Mouse (Mus musculus) brain, embryonic 14.5 days (tissue): ENCODE results near the gene Iqsec3.

ENCODE experiments used
- CTCF ChIP-seq: fragments of 200-500 bp; IDR thresholded peaks from 2 replicates; pipeline ENCODE4 v1.5.1; 2012; ENCODE audit warnings: inconsistent platforms, mild to moderate bottlenecking, moderate library complexity, borderline replicate concordance; ENCODE audit not compliant: insufficient read depth, insufficient read length; ENCODE audit errors: extremely low read depth
- POLR2A ChIP-seq: fragments of 200-500 bp; IDR thresholded peaks from 2 replicates; pipeline ENCODE4 v1.6.1; 2012; ENCODE audit warnings: mild to moderate bottlenecking, inconsistent platforms, borderline replicate concordance; ENCODE audit not compliant: poor library complexity, insufficient read depth, insufficient read length, severe bottlenecking; ENCODE audit errors: extremely low read depth

DNA sequence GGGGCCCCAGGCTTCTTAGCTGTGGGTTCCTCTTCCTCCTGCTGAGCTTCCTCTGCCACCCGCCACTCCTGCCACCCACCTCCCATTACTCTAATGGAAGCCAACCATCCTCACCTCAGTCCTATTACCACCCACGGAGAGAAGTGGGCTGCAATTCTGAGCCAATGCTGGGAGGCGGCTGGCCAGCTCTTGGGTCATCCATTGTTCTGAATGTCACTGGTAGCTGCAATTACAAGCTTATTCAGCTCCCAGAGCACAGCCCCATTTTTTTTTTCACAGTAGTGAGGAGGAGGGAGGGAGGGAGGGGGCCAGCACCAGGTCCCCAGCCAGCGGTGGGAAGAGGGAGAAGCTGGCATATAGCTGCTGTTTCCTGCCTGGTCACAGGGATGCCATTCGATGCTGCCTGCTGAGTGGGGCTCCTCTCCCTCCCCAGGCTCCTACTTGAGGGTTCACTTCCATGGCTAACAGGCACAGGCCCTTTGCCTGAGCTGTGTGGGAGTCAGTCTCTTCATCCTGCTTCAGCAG is 32.7 kb downstream of the Iqsec3 start:
- TF ChIP-seq CTCF = no peak
- no peak for TF ChIP-seq POLR2A
